In the genomic region with DNA sequence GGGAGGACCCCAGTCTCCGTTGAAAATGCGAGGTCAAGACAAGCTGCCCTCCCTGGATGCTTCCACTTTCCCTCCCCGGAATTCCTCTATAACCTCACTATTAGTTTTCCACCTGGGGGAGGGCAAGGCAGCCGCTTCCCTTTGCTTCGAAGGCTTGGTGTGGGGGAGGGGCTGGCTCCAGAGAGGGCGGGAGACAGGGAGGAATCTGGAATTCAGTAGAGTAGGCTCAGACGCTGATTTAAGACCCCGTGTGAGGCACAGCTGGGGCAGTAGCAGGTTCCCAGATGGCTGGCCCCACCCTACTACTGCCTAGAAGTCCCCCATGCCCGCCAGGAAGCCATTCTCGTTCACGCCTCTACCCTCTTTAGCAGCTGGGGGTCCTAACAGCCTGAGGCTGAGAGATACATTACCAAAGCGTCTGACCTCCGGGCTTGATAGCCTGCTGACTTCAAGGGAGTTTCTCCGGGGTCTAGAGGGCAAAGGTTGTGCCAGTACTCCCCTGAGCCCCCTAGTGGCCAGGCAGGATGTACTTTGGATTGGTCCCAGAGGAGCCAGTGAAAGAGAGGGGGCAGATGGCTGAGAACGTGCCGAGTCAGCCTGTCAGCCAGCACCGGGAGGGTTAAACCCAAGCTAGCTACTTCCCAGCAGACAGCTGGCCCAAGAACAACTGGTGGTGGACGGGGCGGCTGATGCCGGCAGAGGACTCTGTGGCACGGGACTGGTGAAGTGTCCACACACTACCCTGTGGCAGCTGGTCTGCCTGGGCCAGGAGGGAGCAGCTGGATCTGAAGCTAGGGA, we compare ENCODE assay signal across 8 mouse cellular contexts. TPM values are rescaled to one million over a fixed set of nuclear protein-coding genes. Genes with fewer than 3 reads are reported as not detected.
DNase-seq lines count a peak whose midpoint lies in the region; ATAC-seq and TF ChIP-seq lines count a peak whose summit lies in the region.

No protein-coding gene starts in this region.

- no peak for TF ChIP-seq EP300 in liver, embryonic 14.5 days (IDR thresholded peaks at IDR 0.05; ENCODE audit: low read depth)

- 2% methylated on average over 21 of the region's 21 CpGs for WGBS in hindbrain, postnatal 0 days
- WGBS in liver, embryonic 14.5 days (ENCODE audit: insufficient replicate concordance) = 2% methylated on average over 21 of the region's 21 CpGs

- H3K4me3 ChIP-seq in hindbrain, postnatal 0 days (ENCODE audit: low read length) = no peak overlapping the region
- peak overlapping the region; percentile 6 to 7; a peak in 3 of 4 replicates for H3K4me3 ChIP-seq in liver, embryonic 14.5 days (ENCODE audit: insufficient read depth in 1 of 2, low read depth in 2 of 2, low read length in 2 of 2)

- no peaks in the 10 kb centered on the region for H3K36me3 ChIP-seq in hindbrain, postnatal 0 days (ENCODE audit: insufficient read depth, low read length)
- no peaks in the 10 kb centered on the region for H3K36me3 ChIP-seq in liver, embryonic 14.5 days (replicated peaks; ENCODE audit: control insufficient read depth, insufficient read depth, low read depth)

- H3K9ac ChIP-seq in hindbrain, postnatal 0 days (replicated peaks; ENCODE audit: low read length) = no peak overlapping the region
- no peak overlapping the region for H3K9ac ChIP-seq in liver, embryonic 14.5 days (replicated peaks)

- DNase-seq in layer of hippocampus, postnatal 10 days (ENCODE audit: low spot score in 2 of 2) = peak; percentile 50 to 59
- DNase-seq in layer of hippocampus, adult 9-11 months = no peak
- peak; percentile 84 for DNase-seq in brain, embryonic 14.5 days (ENCODE audit: low read depth)
- peak; percentile 71 for DNase-seq in forelimb bud, embryonic 11.5 days (ENCODE audit: low read depth, low spot score)
- peak; percentile 62 for DNase-seq in hindbrain, postnatal 0 days (ENCODE audit: low spot score)
- DNase-seq in liver, embryonic 14.5 days (ENCODE audit: low read depth in 3 of 3, low spot score in 3 of 3) = peak in 1 of 3 experiments; percentile 29
- peak; percentile 86 for DNase-seq in neural tube, embryonic 10.5 days (ENCODE audit: extremely low spot score, low spot score)

- peaks cover 22% of the 10 kb centered on the region; the same call in 1 of the 2 replicates for H3K4me1 ChIP-seq in hindbrain, postnatal 0 days (ENCODE audit: insufficient read depth, low read length)
- peaks cover 0 to 3% of the 10 kb centered on the region in 2 experiments; a peak in 2 of 4 replicates for H3K4me1 ChIP-seq in liver, embryonic 14.5 days (replicated peaks; ENCODE audit: control insufficient read depth in 2 of 2, insufficient read depth in 2 of 2, low read length in 1 of 2)

- H3K27ac ChIP-seq in hindbrain, postnatal 0 days = no peak overlapping the region
- H3K27ac ChIP-seq in liver, embryonic 14.5 days = no peak overlapping the region

- no peak for TF ChIP-seq POLR2A in brain, embryonic 14.5 days (IDR thresholded peaks at IDR 0.05; ENCODE audit: borderline replicate concordance, extremely low read depth, insufficient read depth, insufficient read length, poor library complexity, severe bottlenecking)

- H3K4me2 ChIP-seq in hindbrain, postnatal 0 days (ENCODE audit: low read depth, low read length) = peak overlapping the region; percentile 35; the same call in 1 of the 2 replicates
- H3K4me2 ChIP-seq in liver, embryonic 14.5 days (ENCODE audit: low read depth) = peak overlapping the region; percentile 31

- peak; percentile 67; the same call in 1 of the 2 replicates for TF ChIP-seq CTCF in brain, embryonic 14.5 days (IDR thresholded peaks at IDR 0.05; ENCODE audit: borderline replicate concordance, extremely low read depth, insufficient read depth, insufficient read length)
- TF ChIP-seq CTCF in hindbrain, postnatal 0 days (IDR thresholded peaks at IDR 0.05; ENCODE audit: low read depth) = peak; percentile 73
- TF ChIP-seq CTCF in liver, embryonic 14.5 days (IDR thresholded peaks at IDR 0.05; ENCODE audit: low read depth) = peak; percentile 88

- no peaks in the 10 kb centered on the region for H3K9me3 ChIP-seq in hindbrain, postnatal 0 days (ENCODE audit: low read length)
- H3K9me3 ChIP-seq in liver, embryonic 14.5 days (ENCODE audit: control insufficient read depth, low read length) = no peaks in the 10 kb centered on the region

- peak; percentile 60 for ATAC-seq in hindbrain, postnatal 0 days
- peak; percentile 46 for ATAC-seq in liver, embryonic 14.5 days (ENCODE audit: insufficient read depth)
- ATAC-seq in frontal cortex, adult (ENCODE audit: low TSS enrichment) = no peak

- peaks cover 11% of the 10 kb centered on the region; the same call in 1 of the 2 replicates for H3K27me3 ChIP-seq in hindbrain, postnatal 0 days (ENCODE audit: insufficient read depth, low read length)
- H3K27me3 ChIP-seq in liver, embryonic 14.5 days (ENCODE audit: control insufficient read depth, insufficient read depth, low read length) = peaks cover 38% of the 10 kb centered on the region

RNA-seq across cellular contexts. Expression of a gene that starts 1.8 kb away (rescaled TPM):
- 1 to 10 TPM; 8.1 to 9.6 TPM for total RNA-seq in layer of hippocampus, postnatal 10 days (2021)
- polyA plus RNA-seq in brain, embryonic 14.5 days (2012; rRNA removed) = 7.7 and 9.5 TPM in 2 replicates
- 10.3 and 16.5 TPM in 2 replicates for total RNA-seq in hindbrain, postnatal 0 days (2014; rRNA removed)
- polyA plus RNA-seq in hindbrain, postnatal 0 days (2015; fragmentation: Nextera tagmentation; extraction: Ambion mirVana) = 2.7 and 3.5 TPM in 2 replicates
- 2.7 and 2.9 TPM in 2 replicates for polyA plus RNA-seq in liver, embryonic 14.5 days (2012; rRNA removed)
- polyA plus RNA-seq in liver, embryonic 14.5 days (2014; fragmentation: Nextera tagmentation; extraction: Ambion mirVana) = 1.7 and 1.9 TPM in 2 replicates

RNA-seq across cellular contexts. Expression of a gene that starts 29.7 kb away (rescaled TPM):
- 100 to 1,000 TPM; 654 to 715 TPM for total RNA-seq in layer of hippocampus, postnatal 10 days (2021)
- 2,108 and 3,314 TPM in 2 replicates for polyA plus RNA-seq in brain, embryonic 14.5 days (2012; rRNA removed)
- 752 and 857 TPM in 2 replicates for total RNA-seq in hindbrain, postnatal 0 days (2014; rRNA removed)
- 445 and 465 TPM in 2 replicates for polyA plus RNA-seq in hindbrain, postnatal 0 days (2015; fragmentation: Nextera tagmentation; extraction: Ambion mirVana)
- 1,402 and 1,840 TPM in 2 replicates for polyA plus RNA-seq in liver, embryonic 14.5 days (2012; rRNA removed)
- polyA plus RNA-seq in liver, embryonic 14.5 days (2014; fragmentation: Nextera tagmentation; extraction: Ambion mirVana) = 511 and 539 TPM in 2 replicates

RNA-seq across cellular contexts. Expression of a gene that starts 45.8 kb away (rescaled TPM):
- 10 to 100 TPM; 38.6 to 40.1 TPM for total RNA-seq in layer of hippocampus, postnatal 10 days (2021)
- 58.9 and 62.5 TPM in 2 replicates for polyA plus RNA-seq in brain, embryonic 14.5 days (2012; rRNA removed)
- total RNA-seq in hindbrain, postnatal 0 days (2014; rRNA removed) = 56.8 and 60.5 TPM in 2 replicates
- polyA plus RNA-seq in hindbrain, postnatal 0 days (2015; fragmentation: Nextera tagmentation; extraction: Ambion mirVana) = 25.1 and 26.4 TPM in 2 replicates
- polyA plus RNA-seq in liver, embryonic 14.5 days (2012; rRNA removed) = 4.9 and 5.6 TPM in 2 replicates
- 3.3 and 4.9 TPM in 2 replicates for polyA plus RNA-seq in liver, embryonic 14.5 days (2014; fragmentation: Nextera tagmentation; extraction: Ambion mirVana)

RNA-seq across cellular contexts. Expression of a gene that starts 56.2 kb away (rescaled TPM):
- 100 to 1,000 TPM; 107 to 117 TPM for total RNA-seq in layer of hippocampus, postnatal 10 days (2021)
- 124 and 148 TPM in 2 replicates for polyA plus RNA-seq in brain, embryonic 14.5 days (2012; rRNA removed)
- 107 and 119 TPM in 2 replicates for total RNA-seq in hindbrain, postnatal 0 days (2014; rRNA removed)
- polyA plus RNA-seq in hindbrain, postnatal 0 days (2015; fragmentation: Nextera tagmentation; extraction: Ambion mirVana) = 207 and 210 TPM in 2 replicates
- 51.7 and 53.3 TPM in 2 replicates for polyA plus RNA-seq in liver, embryonic 14.5 days (2012; rRNA removed)
- polyA plus RNA-seq in liver, embryonic 14.5 days (2014; fragmentation: Nextera tagmentation; extraction: Ambion mirVana) = 77.8 and 80.5 TPM in 2 replicates
